Mouse (Mus musculus) spleen, adult 2 months (tissue): Measurements from ENCODE around the gene Itpripl1.

Experiments
- CTCF ChIP-seq: fragments of 200-500 bp; IDR thresholded peaks from 2 replicates; pipeline ENCODE4 v1.5.1; 2011; ENCODE audit warnings: mild to moderate bottlenecking, inconsistent platforms; ENCODE audit not compliant: insufficient read depth, insufficient read length, insufficient replicate concordance; ENCODE audit errors: extremely low read depth
- POLR2A ChIP-seq: fragments of 200-500 bp; IDR thresholded peaks from 2 replicates; pipeline ENCODE4 v1.6.1; 2011; ENCODE audit warnings: low read depth, low read length, inconsistent platforms

GRCm38 (mm10) chr2:127092000-127092399, 51.2 kb downstream of the Itpripl1 start:
- TF ChIP-seq POLR2A (no peak), CTCF (no peak)
